Mouse (Mus musculus) forebrain, embryonic 16.5 days (tissue): ENCODE measurements around the gene 2410004P03Rik. TPM values are rescaled to one million over a fixed set of nuclear protein-coding genes. Genes with fewer than 3 reads are reported as not detected.
"Not testable (repeated sequence)": the region's sequence is repeated elsewhere in the genome, so short reads cannot be mapped to it uniquely, and the experiment has no call there.

ENCODE experiments used
- ATAC-seq: fragments of 200-750 bp; cut with Nextera tagmentation; 2 replicates; pipeline ENCODE4 v1.8.0; 2017; ENCODE audit warnings: mild to moderate bottlenecking, moderate library complexity
- H3K27ac ChIP-seq: fragments of 300-500 bp; sonication (generic); 2 replicates; pipeline ENCODE4 v1.5.1; 2014; ENCODE audit warnings: low read length, control low read depth
- H3K27me3 ChIP-seq: fragments of 300-500 bp; sonication (generic); replicated peaks from 2 replicates; pipeline ENCODE4 v1.6.1; 2014; ENCODE audit warnings: low read length; ENCODE audit not compliant: control insufficient read depth, insufficient read depth
- H3K36me3 ChIP-seq: fragments of 300-500 bp; sonication (generic); 2 replicates; pipeline ENCODE4 v1.6.1; 2014; ENCODE audit not compliant: control insufficient read depth, insufficient read depth
- H3K4me1 ChIP-seq: fragments of 300-500 bp; sonication (generic); replicated peaks from 2 replicates; pipeline ENCODE4 v1.6.1; 2014; ENCODE audit warnings: low read length; ENCODE audit not compliant: control insufficient read depth, insufficient read depth
- H3K4me2 ChIP-seq: fragments of 300-500 bp; sonication (generic); 2 replicates; pipeline ENCODE4 v1.6.1; 2014; ENCODE audit warnings: mild to moderate bottlenecking, low read length, control low read depth
- H3K4me3 ChIP-seq: fragments of 300-500 bp; sonication (generic); replicated peaks from 2 replicates; pipeline ENCODE4 v1.5.1; 2014; ENCODE audit warnings: mild to moderate bottlenecking, low read length, control low read depth
- H3K9ac ChIP-seq: fragments of 300-500 bp; sonication (generic); replicated peaks from 2 replicates; pipeline ENCODE4 v1.6.1; 2014; ENCODE audit warnings: low read depth, low read length, control low read depth
- H3K9me3 ChIP-seq: fragments of 300-500 bp; sonication (generic); 2 replicates; pipeline ENCODE4 v1.6.1; 2016; ENCODE audit warnings: low read length; ENCODE audit not compliant: control insufficient read depth
- WGBS: fragments of 180-500 bp; shearing (Covaris S2); extraction: QIAGEN DNeasy Blood & Tissue Kit; methylation state at CpG from one replicate; pipeline ENCODE4 v1.1.7; 2014; 5-methylcytosine and 5-hydroxymethylcytosine counted together
- polyA plus RNA-seq: library from polyadenylated mRNA; unstranded; fragments of >200 nt; fragmentation: Nextera tagmentation; extraction: Ambion mirVana; gene quantifications from 2 replicates; pipeline ENCODE4 v1.2.1, GENCODE M21; 2015

The 2410004P03Rik gene
- polyA plus RNA-seq, 1 experiment from 2014 or later = 3.0 TPM

DNA sequence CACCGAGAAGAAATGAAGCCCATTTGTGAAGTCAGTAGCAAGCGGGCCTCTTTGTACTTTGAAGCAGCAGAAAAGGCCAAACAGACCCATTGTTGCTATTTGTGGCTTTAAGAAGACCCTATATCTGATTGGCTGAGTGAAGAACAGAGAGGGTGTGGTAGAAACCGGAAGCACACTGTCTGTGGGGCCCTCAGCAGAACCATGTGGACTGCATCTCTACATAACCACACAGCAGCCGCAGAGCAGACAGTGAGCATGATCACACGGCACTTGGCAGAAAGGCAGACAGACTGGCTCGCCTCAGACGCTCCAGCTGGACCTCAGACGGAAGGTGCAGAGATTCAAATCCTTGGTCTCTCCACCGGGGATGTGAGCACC is 21.9 kb upstream of the 2410004P03Rik start:
- no peaks in the 10 kb centered on the region for H3K9me3 ChIP-seq
- H3K36me3 ChIP-seq = no peaks in the 10 kb centered on the region
- H3K4me3 ChIP-seq = no peak overlapping the region
- H3K4me1 ChIP-seq = peaks cover 15% of the 10 kb centered on the region; the same call in 1 of the 2 replicates
- no peak overlapping the region for H3K4me2 ChIP-seq
- no peak overlapping the region for H3K27ac ChIP-seq
- no peak overlapping the region for H3K9ac ChIP-seq
- ATAC-seq = peak; percentile 38
- 61% methylated on average over 9 of the region's 9 CpGs for WGBS
- no peaks in the 10 kb centered on the region for H3K27me3 ChIP-seq

DNA sequence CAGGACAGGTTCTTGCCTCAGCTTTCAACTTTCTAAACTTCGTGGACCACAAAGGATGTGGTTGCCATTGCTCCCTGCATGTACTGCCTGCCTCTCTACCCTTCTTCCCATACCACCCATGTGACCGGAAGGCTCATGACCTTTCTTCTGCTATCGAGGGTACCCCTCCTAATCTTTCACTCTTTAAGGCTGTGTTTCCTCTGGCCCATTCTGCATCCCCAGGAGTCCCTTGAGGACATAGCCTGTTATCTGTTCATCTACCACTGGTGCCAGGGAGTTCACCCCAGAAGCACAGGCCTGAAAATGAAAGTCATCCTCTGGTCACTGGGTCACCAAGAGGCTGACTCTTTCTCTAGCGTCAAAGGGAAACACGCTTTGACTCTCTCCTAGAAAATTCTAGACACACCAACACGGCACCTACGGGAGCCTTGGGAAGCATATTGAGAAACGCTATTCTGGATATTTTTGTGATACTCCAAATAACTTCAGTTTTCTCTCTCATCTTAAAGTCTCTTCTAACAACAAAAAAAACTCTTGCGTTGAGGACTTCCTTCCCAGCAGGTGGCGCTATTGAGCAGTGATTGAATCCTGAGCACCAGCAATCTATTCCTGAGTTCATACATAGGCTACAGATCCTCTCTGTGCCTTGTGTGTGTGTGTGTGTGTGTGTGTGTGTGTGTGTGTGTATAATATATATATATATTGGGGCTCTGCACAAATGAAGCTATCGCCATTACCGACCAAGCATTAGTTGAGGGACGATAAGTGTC is 21.4 kb upstream of the 2410004P03Rik start:
- Histone ChIP-seq H3K9me3 (no peaks in the 10 kb centered on the region), H3K36me3 (no peaks in the 10 kb centered on the region), H3K27ac (no peak overlapping the region), H3K4me3 (no peak overlapping the region), H3K9ac (no peak overlapping the region), H3K4me1 (peaks cover 15% of the 10 kb centered on the region; the same call in 1 of the 2 replicates), H3K4me2 (no peak overlapping the region), H3K27me3 (no peaks in the 10 kb centered on the region)
- WGBS = 41% methylated on average over 13 of the region's 13 CpGs
- ATAC-seq = peak; percentile 70

DNA sequence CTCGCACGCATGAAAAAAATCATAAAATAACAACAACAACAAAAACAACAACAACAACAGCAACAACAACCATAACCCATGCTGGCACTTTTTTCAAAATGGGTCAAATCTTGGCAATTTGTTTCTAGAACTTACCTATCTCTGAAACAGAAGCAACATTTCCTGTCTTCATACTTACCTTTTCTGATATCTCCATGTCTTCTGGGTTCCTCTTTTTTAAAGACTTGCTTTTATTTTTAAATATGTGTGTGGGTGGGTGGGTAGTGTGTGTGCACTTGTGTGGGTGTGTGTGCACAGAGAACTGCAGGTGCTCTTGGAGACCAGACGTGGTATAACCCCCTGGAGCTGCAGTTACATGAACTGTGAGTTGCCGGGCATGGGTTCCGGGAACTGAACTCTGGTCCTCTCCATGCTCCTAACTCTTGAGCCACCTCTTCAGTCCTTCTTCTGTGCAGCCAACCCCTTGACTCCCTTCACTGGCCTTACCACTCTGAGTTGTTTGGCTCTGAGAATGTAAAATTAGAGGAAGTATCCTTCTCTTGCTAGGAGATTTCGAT is 13.1 kb upstream of the 2410004P03Rik start:
- H3K4me1 ChIP-seq = no peaks in the 10 kb centered on the region
- ATAC-seq = no peak
- no peak overlapping the region for H3K4me3 ChIP-seq
- H3K9ac ChIP-seq = no peak overlapping the region
- no peaks in the 10 kb centered on the region for H3K9me3 ChIP-seq
- WGBS = 94% methylated on average over 6 of the region's 6 CpGs
- no peak overlapping the region for H3K27ac ChIP-seq
- no peaks in the 10 kb centered on the region for H3K36me3 ChIP-seq
- H3K4me2 ChIP-seq = no peak overlapping the region
- H3K27me3 ChIP-seq = no peaks in the 10 kb centered on the region

DNA sequence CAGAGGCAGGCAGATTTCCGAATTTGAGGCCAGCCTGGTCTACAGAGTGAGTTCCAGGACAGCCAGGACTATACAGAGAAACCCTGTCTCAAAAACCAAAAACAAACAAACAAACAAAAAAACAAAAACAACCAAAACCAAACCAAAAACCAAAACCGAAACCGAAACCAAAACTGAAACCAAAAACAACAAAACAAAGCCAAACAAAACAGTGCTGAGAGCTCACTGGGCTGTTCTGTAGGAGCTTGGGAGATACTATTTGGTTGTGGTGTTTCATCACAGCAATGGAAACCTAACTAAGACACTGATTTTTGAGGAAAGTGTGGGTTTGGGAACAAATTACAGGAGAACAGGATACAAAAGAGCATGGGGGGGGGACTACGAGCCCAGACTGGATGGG is 10.6 kb upstream of the 2410004P03Rik start:
- Histone ChIP-seq H3K4me2 (no peak overlapping the region), H3K9ac (no peak overlapping the region), H3K36me3 (no peaks in the 10 kb centered on the region), H3K27me3 (no peaks in the 10 kb centered on the region), H3K9me3 (no peaks in the 10 kb centered on the region), H3K4me1 (no peaks in the 10 kb centered on the region), H3K4me3 (no peak overlapping the region), H3K27ac (no peak overlapping the region)
- ATAC-seq = no peak
- WGBS = 83% methylated on average over 4 of the region's 4 CpGs

DNA sequence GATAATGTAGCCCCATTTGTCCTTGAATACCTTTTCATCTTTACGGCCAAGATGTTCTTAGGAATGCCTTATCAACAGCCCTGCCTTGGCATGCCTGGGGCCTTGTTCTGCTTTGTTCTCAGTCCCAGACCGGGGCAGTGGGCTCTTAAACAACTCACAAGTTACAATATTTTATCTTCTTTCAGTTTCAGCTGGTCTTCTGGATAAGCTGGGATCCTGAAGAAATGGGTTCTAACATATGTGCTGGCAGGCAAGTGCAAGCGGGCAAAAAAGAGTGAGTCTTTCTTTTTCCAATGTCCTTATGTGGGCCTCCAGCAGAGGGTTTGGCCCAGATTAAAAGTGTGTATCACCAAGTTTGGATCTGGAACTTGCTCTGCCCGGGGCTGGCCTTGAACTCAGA is 9.6 kb upstream of the 2410004P03Rik start:
- ATAC-seq, H3K4me3 ChIP-seq, H3K4me1 ChIP-seq, H3K27me3 ChIP-seq, H3K4me2 ChIP-seq, H3K27ac ChIP-seq, H3K9me3 ChIP-seq, H3K36me3 ChIP-seq, H3K9ac ChIP-seq: not testable (repeated sequence)
- WGBS = 84% methylated on average over 4 of the region's 4 CpGs

DNA sequence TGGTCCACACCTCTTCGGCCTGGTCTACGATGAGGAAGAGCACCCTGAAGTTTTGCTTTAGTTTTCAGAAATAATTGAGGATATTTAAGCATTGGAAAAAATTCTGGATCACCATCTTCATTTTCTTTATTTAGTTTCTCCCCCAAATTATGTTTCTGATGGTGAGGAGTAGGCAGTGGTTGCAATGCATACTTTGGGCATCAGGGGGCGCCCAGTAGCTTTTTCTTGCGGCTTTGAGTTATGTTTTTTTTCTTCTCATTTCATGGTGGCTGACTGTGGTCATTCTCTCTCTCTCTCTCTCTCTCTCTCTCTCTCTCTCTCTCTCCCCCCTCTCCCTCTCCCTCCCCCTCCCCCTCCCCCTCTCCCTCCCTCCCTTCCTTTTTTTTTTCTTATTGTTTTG is 6.9 kb upstream of the 2410004P03Rik start:
- ATAC-seq = no peak
- no peaks in the 10 kb centered on the region for H3K9me3 ChIP-seq
- no peaks in the 10 kb centered on the region for H3K27me3 ChIP-seq
- WGBS = 35% methylated on average over 4 of the region's 4 CpGs
- no peaks in the 10 kb centered on the region for H3K36me3 ChIP-seq
- H3K4me1 ChIP-seq = no peaks in the 10 kb centered on the region
- H3K27ac ChIP-seq = no peak overlapping the region
- H3K4me3 ChIP-seq = no peak overlapping the region
- no peak overlapping the region for H3K9ac ChIP-seq
- H3K4me2 ChIP-seq = no peak overlapping the region

DNA sequence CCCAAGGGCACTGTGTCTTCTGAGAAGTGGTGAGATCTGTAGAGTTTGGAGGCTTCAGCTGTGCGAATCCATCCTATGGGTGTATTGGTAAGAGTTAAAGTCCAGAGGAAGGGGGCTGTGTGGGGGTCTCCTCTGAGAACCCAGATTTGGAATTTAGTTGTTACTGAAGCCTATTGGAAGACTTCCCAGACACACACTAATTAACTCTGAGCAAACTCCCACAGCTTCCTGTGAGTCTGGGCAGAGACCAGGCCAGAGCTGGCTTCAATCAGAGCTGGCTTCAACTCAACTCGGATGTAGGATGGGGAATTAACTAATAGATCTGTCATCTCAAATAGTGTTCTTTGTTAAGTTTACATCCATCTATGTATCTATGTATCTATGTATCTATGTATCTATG is 4.2 kb upstream of the 2410004P03Rik start:
- Histone ChIP-seq H3K9me3 (no peaks in the 10 kb centered on the region), H3K9ac (no peak overlapping the region), H3K36me3 (no peaks in the 10 kb centered on the region), H3K4me2 (no peak overlapping the region), H3K27ac (no peak overlapping the region), H3K4me1 (peaks cover 3% of the 10 kb centered on the region), H3K27me3 (no peaks in the 10 kb centered on the region), H3K4me3 (no peak overlapping the region)
- WGBS = 69% methylated on average over 2 of the region's 2 CpGs
- no peak for ATAC-seq

DNA sequence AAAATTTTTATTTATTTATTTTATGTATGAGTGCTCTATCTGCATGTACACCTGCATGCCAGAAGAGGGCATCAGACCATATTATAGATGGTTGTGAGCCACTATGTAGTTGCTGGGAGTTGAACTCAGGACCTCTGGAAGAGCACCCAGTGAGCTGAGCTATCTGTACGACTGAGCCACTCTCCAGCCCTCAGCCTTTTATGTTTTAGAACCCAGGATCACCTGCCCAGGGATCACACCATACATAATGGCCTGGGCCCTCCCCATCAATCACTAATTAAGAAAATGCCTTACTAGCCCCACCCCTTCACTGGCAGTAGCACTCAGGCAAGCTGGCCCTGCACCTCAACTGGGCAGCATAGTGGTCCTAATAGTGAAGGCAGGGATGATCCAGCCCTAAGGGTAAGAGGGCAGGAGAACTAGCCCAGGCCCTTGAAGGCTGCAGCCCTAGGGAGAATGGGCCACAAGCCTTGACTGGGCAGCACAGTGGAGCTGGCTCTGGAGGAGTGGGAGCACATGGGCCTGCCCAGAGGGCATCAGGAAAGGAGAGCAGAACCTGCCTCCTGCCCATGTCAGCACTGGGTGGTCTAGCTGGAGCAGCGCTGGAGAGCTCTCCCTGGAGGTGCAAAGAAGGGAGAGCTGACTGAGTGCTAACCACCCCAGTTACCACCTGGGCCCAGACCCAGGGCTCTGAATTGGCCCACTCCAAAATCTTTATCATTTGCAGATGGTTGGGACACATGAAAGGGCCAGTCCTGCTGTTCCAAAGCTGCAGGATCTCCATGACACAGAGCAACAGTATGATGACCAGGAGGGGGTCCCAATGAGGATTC is 756 bp upstream of the 2410004P03Rik start:
- Histone ChIP-seq H3K4me3 (no peak overlapping the region), H3K36me3 (no peaks in the 10 kb centered on the region), H3K27ac (no peak overlapping the region), H3K9me3 (no peaks in the 10 kb centered on the region), H3K9ac (no peak overlapping the region), H3K4me1 (peaks cover 3% of the 10 kb centered on the region), H3K4me2 (no peak overlapping the region), H3K27me3 (no peaks in the 10 kb centered on the region)
- ATAC-seq = peak; percentile 22; the same call in 1 of the 2 replicates
- 68% methylated on average over 2 of the region's 2 CpGs for WGBS

DNA sequence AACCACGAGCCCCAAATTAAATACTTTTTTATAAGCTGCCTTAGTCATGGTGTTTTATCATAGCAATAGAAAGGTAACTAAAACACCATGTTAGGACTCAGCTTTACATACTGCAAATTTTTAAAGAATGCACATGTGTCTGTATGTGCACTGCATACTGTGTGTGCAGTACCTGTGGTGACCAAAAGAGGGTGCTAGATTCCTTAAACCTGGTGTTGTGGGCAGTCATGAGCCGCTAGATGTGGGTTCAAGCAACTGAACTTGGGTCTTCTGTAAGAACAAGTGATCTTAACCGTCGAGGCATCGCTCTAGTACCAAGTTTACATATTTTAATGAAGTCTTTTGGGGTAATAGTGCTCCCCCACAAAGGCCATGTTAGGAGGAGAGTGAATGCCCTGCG is 2.1 kb downstream of the 2410004P03Rik start:
- no peak for ATAC-seq
- Histone ChIP-seq H3K9ac (no peak overlapping the region), H3K4me2 (no peak overlapping the region), H3K27me3 (no peaks in the 10 kb centered on the region), H3K4me1 (peaks cover 3% of the 10 kb centered on the region), H3K27ac (no peak overlapping the region), H3K9me3 (no peaks in the 10 kb centered on the region), H3K36me3 (no peaks in the 10 kb centered on the region), H3K4me3 (no peak overlapping the region)
- WGBS = 93% methylated on average over 6 of the region's 6 CpGs
